Mouse (Mus musculus): ENCODE measurements at regions not wholly inside any gene's neighbourhood (a gene's known extent, or its start where the extent isn't known, plus 50 kb on each side); places are given as distances from the start of the nearest gene placed in this dataset.

DNA sequence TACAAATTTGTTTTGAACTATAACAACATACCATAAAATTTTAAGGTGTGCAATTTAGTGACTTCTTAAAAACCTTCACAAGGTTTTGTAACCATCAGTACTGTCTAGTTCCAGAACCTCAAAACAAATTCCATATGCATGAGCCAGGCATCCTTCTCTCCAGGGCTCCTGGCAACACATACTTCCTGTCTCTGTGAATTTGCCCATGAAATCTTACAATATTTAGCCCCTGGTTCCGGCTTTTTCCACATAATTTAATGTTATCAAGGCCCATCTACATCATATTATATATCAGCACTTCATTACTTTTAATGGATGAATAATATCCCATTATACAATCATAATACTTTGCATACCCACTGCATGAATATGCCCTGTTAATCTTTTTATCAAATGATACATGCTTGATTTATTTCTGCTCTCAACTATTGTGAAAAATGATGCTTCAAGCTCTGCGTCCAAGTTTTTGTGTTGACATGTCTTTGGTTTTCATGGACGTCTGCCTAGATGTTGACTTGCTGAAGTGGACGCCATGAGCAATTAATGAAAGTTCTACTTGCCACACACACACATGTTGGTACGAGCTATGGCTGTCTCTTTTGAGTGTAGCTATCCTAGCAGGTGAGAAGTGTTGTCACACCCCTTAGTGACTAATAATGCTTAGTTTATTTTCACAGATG is 95.2 kb upstream of the Ngf start:
- no peak for TF ChIP-seq CTCF (IDR thresholded peaks at IDR 0.05; ENCODE audit: extremely low read depth, insufficient read depth, low read length)
- TF ChIP-seq POLR2A (IDR thresholded peaks at IDR 0.05; ENCODE audit: extremely low read depth, insufficient read depth, low read length): no peak
